Mouse (Mus musculus) myocyte (in vitro differentiated cells): ENCODE data around the gene Dgkg.

ENCODE experiments used
- E2F4 ChIP-seq: IDR thresholded peaks from one replicate; pipeline ENCODE4 v1.6.1; 2011; ENCODE audit warnings: mild to moderate bottlenecking, control low read depth, moderate library complexity; ENCODE audit not compliant: insufficient read depth
- MYOD1 ChIP-seq, 3 experiments: IDR thresholded peaks; one replicate each; pipeline ENCODE4 v1.6.1; 2011; ENCODE audit warnings: control low read depth in 2 of 3, low read depth in 2 of 3, mild to moderate bottlenecking in 2 of 3, moderate library complexity in 1 of 3; ENCODE audit not compliant: insufficient read length in 2 of 3, control insufficient read depth in 1 of 3
- MYOG ChIP-seq, 3 experiments: IDR thresholded peaks; one replicate each; pipeline ENCODE4 v1.6.1; 2011; ENCODE audit warnings: control low read depth in 2 of 3, low read depth in 2 of 3, mild to moderate bottlenecking in 2 of 3; ENCODE audit not compliant: insufficient read length in 2 of 3, control insufficient read depth in 1 of 3, insufficient read depth in 1 of 3
- POLR2A ChIP-seq: IDR thresholded peaks from one replicate; pipeline ENCODE4 v1.6.1; 2011; ENCODE audit warnings: low read depth, mild to moderate bottlenecking, control low read depth, moderate library complexity; ENCODE audit not compliant: insufficient read length
- POLR2AphosphoS2 ChIP-seq: IDR thresholded peaks from one replicate; pipeline ENCODE4 v1.6.1; 2011; ENCODE audit warnings: low read depth, control low read depth; ENCODE audit not compliant: insufficient read length
- REST ChIP-seq: IDR thresholded peaks from one replicate; pipeline ENCODE4 v1.6.1; 2011; ENCODE audit warnings: mild to moderate bottlenecking, control low read depth, moderate library complexity; ENCODE audit not compliant: insufficient read depth, insufficient read length
- TCF12 ChIP-seq: IDR thresholded peaks from one replicate; pipeline ENCODE4 v1.6.1; 2011; ENCODE audit warnings: mild to moderate bottlenecking, control low read depth; ENCODE audit not compliant: poor library complexity, insufficient read depth, severe bottlenecking
- USF1 ChIP-seq: IDR thresholded peaks from one replicate; pipeline ENCODE4 v1.6.1; 2011; ENCODE audit warnings: low read depth, mild to moderate bottlenecking, control low read depth, moderate library complexity

DNA sequence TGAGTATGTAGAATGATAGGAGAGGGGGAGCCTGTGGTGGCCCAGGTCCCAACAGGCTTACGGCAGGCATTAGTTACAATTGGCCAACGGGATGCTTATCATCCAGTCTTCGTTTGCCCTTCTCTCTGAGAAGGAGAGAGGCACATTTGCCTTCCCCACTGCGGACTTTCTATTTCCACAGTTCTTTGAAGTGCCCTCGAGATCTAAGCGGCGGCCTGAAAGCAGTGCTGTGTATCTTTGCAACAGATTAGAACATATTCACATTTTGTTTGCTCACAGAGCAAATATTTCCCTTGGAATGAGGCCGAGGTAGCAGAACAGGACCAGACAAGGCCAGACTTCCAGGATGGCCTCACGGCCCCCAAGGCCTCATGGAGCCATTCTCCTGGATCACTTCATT is 204.9 kb downstream of the Dgkg start:
- TF ChIP-seq POLR2A: no peak
- TF ChIP-seq POLR2AphosphoS2: no peak
- TF ChIP-seq USF1: no peak
- no peak for TF ChIP-seq TCF12
- no peak for TF ChIP-seq E2F4
- no peak for TF ChIP-seq MYOD1 (IDR thresholded peaks at IDR 0.05; ENCODE audit: control insufficient read depth in 1 of 3, insufficient read length in 2 of 3, low read depth in 2 of 3)
- no peak for TF ChIP-seq REST
- TF ChIP-seq MYOG (IDR thresholded peaks at IDR 0.05; ENCODE audit: control insufficient read depth in 1 of 3, insufficient read depth in 1 of 3, insufficient read length in 2 of 3, low read depth in 2 of 3): no peak
